Mouse (Mus musculus): ENCODE measurements at regions not wholly inside any gene's neighbourhood (a gene's known extent, or its start where the extent isn't known, plus 50 kb on each side); places are given as distances from the start of the nearest gene placed in this dataset.

GRCm38 (mm10) chr11:117047172-117047950, 67.6 kb upstream of the Sec14l1 start:
- TF ChIP-seq GATA1 (IDR thresholded peaks at IDR 0.05; ENCODE audit: low read length) (no peak), TAL1 (IDR thresholded peaks at IDR 0.05; ENCODE audit: low read length) (no peak)
